Mouse (Mus musculus) Muller cell, postnatal 12 days (primary cell): ENCODE measurements at regions not wholly inside any gene's neighbourhood (a gene's known extent, or its start where the extent isn't known, plus 50 kb on each side); places are given as distances from the start of the nearest gene placed in this dataset.
A peak's percentile ranks its signal among the peaks of the same experiment; 100 is the strongest.
"Not testable (repeated sequence)": the region's sequence is repeated elsewhere in the genome, so short reads cannot be mapped to it uniquely, and the experiment has no call there.

Experiments used
- DNase-seq: peaks from one replicate; pipeline ENCODE4 v3.0.0-alpha.2; 2015; ENCODE audit errors: inconsistent ontology term

GRCm38 (mm10) chr2:79022954-79023353 is 155.0 kb downstream of the Ube2e3 start:
- no peak for DNase-seq

- no peak for DNase-seq
Measured at GRCm38 (mm10) chr2:79025678-79026077, 157.8 kb downstream of the Ube2e3 start.

GRCm38 (mm10) chr2:79030990-79031389 is 163.1 kb downstream of the Ube2e3 start:
- no peak for DNase-seq

GRCm38 (mm10) chr2:79036296-79036695 is 168.4 kb downstream of the Ube2e3 start:
- no peak for DNase-seq

GRCm38 (mm10) chr2:79038624-79039023 is 170.7 kb downstream of the Ube2e3 start:
- DNase-seq: peak; percentile 95

GRCm38 (mm10) chr2:79044804-79045203 is 176.9 kb downstream of the Ube2e3 start:
- DNase-seq: not testable (repeated sequence)

GRCm38 (mm10) chr2:79045508-79045907 is 177.6 kb downstream of the Ube2e3 start:
- DNase-seq: no peak

GRCm38 (mm10) chr2:79048020-79048419 is 180.1 kb downstream of the Ube2e3 start:
- DNase-seq: peak; percentile 87

GRCm38 (mm10) chr2:79048777-79049537 is 181.0 kb downstream of the Ube2e3 start:
- no peak for DNase-seq

- no peak for DNase-seq
Measured at GRCm38 (mm10) chr2:79050495-79051046, 182.6 kb downstream of the Ube2e3 start.

GRCm38 (mm10) chr2:79052226-79052625 is 184.3 kb downstream of the Ube2e3 start:
- no peak for DNase-seq

- DNase-seq: no peak
Measured at GRCm38 (mm10) chr2:79056138-79056537, 188.2 kb downstream of the Ube2e3 start.

GRCm38 (mm10) chr2:79059115-79059943 is 191.4 kb downstream of the Ube2e3 start:
- DNase-seq: no peak

GRCm38 (mm10) chr2:79059944-79060238 is 192.0 kb downstream of the Ube2e3 start:
- no peak for DNase-seq

- DNase-seq: no peak
Measured at GRCm38 (mm10) chr2:79060320-79060719, 192.4 kb downstream of the Ube2e3 start.

- DNase-seq: no peak
Measured at GRCm38 (mm10) chr2:79061645-79062044, 193.6 kb upstream of the Itga4 start.

GRCm38 (mm10) chr2:79062196-79062636 is 193.0 kb upstream of the Itga4 start:
- no peak for DNase-seq

- no peak for DNase-seq
Measured at GRCm38 (mm10) chr2:79063641-79064040, 191.6 kb upstream of the Itga4 start.

GRCm38 (mm10) chr2:79065321-79065720 is 189.9 kb upstream of the Itga4 start:
- no peak for DNase-seq

- DNase-seq: no peak
Measured at GRCm38 (mm10) chr2:79076115-79076514, 179.1 kb upstream of the Itga4 start.

GRCm38 (mm10) chr2:79078836-79079394 is 176.3 kb upstream of the Itga4 start:
- no peak for DNase-seq

GRCm38 (mm10) chr2:79081769-79082168 is 173.5 kb upstream of the Itga4 start:
- no peak for DNase-seq
